Mouse (Mus musculus): ENCODE measurements at regions not wholly inside any gene's neighbourhood (a gene's known extent, or its start where the extent isn't known, plus 50 kb on each side); places are given as distances from the start of the nearest gene placed in this dataset.

DNA sequence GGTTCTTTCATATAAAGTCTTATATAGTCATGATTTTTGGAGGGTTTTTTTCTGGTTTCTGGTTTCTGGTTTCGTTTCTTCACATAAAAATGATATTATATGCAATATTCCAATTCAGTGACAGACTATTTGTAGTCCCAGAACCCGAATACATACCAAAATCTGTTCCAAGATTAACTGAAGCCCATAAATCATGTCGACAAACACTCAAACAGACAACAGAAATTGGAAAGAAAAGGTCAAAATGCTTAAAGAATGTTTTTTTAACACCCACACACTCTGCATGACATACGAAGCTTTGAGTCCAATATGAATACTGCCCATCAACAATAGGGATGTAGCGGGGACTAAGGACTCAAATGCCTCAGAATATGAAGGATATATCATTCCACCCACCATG lies 148.0 kb downstream of the Postn start:
- no peak for TF ChIP-seq EP300 (IDR thresholded peaks at IDR 0.05; ENCODE audit: low read depth)
- TF ChIP-seq CTCF (IDR thresholded peaks at IDR 0.05; ENCODE audit: low read depth): no peak
- no peak overlapping the region for H3K9ac ChIP-seq (replicated peaks)
- H3K4me1 ChIP-seq (replicated peaks; ENCODE audit: control insufficient read depth in 2 of 2, insufficient read depth in 2 of 2, low read length in 1 of 2): no peaks in the 10 kb centered on the region
- 38% methylated on average over 5 of the region's 5 CpGs for WGBS (ENCODE audit: insufficient replicate concordance)
- no peaks in the 10 kb centered on the region for H3K27me3 ChIP-seq (ENCODE audit: control insufficient read depth, insufficient read depth, low read length)
- no peaks in the 10 kb centered on the region for H3K9me3 ChIP-seq (ENCODE audit: control insufficient read depth, low read length)
- H3K4me3 ChIP-seq (ENCODE audit: insufficient read depth in 1 of 2, low read depth in 2 of 2, low read length in 2 of 2): no peak overlapping the region
- DNase-seq (ENCODE audit: low read depth in 3 of 3, low spot score in 3 of 3) (no peak), ATAC-seq (ENCODE audit: insufficient read depth) (no peak)
- H3K4me2 ChIP-seq (ENCODE audit: low read depth): no peak overlapping the region
- H3K27ac ChIP-seq: no peak overlapping the region
- H3K36me3 ChIP-seq (replicated peaks; ENCODE audit: control insufficient read depth, insufficient read depth, low read depth): no peaks in the 10 kb centered on the region

DNA sequence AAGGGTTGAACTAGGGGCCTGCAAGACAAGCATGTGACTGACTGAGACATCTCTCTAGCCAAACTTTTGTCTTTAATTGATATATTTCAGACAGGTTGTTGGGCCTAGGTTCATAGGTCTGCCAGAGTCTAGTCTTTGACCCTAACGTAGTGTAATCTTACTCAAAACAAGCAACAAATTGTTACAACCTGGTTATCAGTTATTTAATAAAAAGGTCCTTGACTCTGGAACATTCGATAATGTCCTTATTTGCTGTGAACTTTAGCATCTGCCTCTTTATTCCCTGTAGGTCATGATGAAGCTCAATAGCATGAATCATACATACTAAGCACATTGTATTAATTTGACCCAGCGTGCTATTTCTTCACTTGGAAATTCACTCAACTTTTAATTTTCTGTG lies 156.3 kb downstream of the Postn start:
- no peak for ATAC-seq (ENCODE audit: insufficient read depth)
- Histone ChIP-seq H3K4me2 (ENCODE audit: low read depth) (no peak overlapping the region), H3K9me3 (ENCODE audit: control insufficient read depth, low read length) (no peaks in the 10 kb centered on the region), H3K36me3 (replicated peaks; ENCODE audit: control insufficient read depth, insufficient read depth, low read depth) (no peaks in the 10 kb centered on the region), H3K4me3 (ENCODE audit: insufficient read depth in 1 of 2, low read depth in 2 of 2, low read length in 2 of 2) (no peak overlapping the region), H3K27me3 (ENCODE audit: control insufficient read depth, insufficient read depth, low read length) (no peaks in the 10 kb centered on the region), H3K27ac (no peak overlapping the region), H3K4me1 (replicated peaks; ENCODE audit: control insufficient read depth in 2 of 2, insufficient read depth in 2 of 2, low read length in 1 of 2) (no peaks in the 10 kb centered on the region), H3K9ac (replicated peaks) (no peak overlapping the region)
- no peak for TF ChIP-seq CTCF (IDR thresholded peaks at IDR 0.05; ENCODE audit: low read depth)
- TF ChIP-seq EP300 (IDR thresholded peaks at IDR 0.05; ENCODE audit: low read depth): no peak
- WGBS (ENCODE audit: insufficient replicate concordance): 57% methylated on average over 3 of the region's 3 CpGs
- no peak for DNase-seq (ENCODE audit: low read depth in 3 of 3, low spot score in 3 of 3)

DNA sequence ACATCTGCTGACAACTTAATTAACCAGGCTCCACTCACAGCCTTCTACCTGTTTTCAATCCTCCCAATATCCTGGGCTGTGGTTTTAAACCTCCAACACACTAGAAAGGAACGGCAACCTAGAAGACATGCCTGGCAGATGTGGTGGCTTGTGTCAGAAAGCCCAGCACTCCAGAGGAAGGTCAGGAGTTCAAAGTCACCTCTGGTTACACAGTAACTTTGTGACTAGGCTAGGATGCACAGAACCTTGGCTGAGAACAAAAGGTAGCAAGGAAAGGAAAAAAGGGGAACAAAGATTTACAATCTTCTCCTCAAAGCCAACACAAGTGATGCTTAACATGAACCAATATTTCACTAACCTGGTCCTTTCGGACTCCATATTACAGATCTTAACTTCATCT lies 161.8 kb downstream of the Postn start:
- Histone ChIP-seq H3K27ac (no peak overlapping the region), H3K9me3 (ENCODE audit: control insufficient read depth, low read length) (no peaks in the 10 kb centered on the region), H3K9ac (replicated peaks) (no peak overlapping the region), H3K4me2 (ENCODE audit: low read depth) (no peak overlapping the region), H3K4me1 (replicated peaks; ENCODE audit: control insufficient read depth in 2 of 2, insufficient read depth in 2 of 2, low read length in 1 of 2) (no peaks in the 10 kb centered on the region), H3K27me3 (ENCODE audit: control insufficient read depth, insufficient read depth, low read length) (no peaks in the 10 kb centered on the region), H3K36me3 (replicated peaks; ENCODE audit: control insufficient read depth, insufficient read depth, low read depth) (no peaks in the 10 kb centered on the region), H3K4me3 (ENCODE audit: insufficient read depth in 1 of 2, low read depth in 2 of 2, low read length in 2 of 2) (no peak overlapping the region)
- ATAC-seq (ENCODE audit: insufficient read depth): no peak
- 57% methylated on average over 2 of the region's 2 CpGs for WGBS (ENCODE audit: insufficient replicate concordance)
- no peak for TF ChIP-seq EP300 (IDR thresholded peaks at IDR 0.05; ENCODE audit: low read depth)
- no peak for TF ChIP-seq CTCF (IDR thresholded peaks at IDR 0.05; ENCODE audit: low read depth)
- no peak for DNase-seq (ENCODE audit: low read depth in 3 of 3, low spot score in 3 of 3)

DNA sequence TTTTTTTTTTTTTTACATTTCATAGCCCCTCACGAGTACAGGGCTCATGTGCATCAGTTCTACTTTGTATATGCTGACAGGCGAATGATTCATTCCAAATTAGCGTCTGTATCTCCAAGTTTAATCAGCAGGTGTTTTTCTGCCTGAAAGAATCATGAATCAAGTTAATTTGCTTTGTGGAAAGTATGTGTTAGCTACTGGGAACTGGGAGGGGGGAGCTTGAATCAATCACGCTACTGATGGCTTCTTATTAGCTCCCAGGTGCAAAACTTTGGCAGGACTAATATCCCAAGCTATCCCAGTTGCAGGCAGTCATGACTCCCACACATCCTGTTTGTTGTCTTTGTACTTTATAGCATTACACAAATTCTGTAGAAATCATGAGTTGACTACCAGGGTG lies 165.7 kb downstream of the Postn start:
- Histone ChIP-seq H3K4me3 (ENCODE audit: insufficient read depth in 1 of 2, low read depth in 2 of 2, low read length in 2 of 2) (no peak overlapping the region), H3K9me3 (ENCODE audit: control insufficient read depth, low read length) (no peaks in the 10 kb centered on the region), H3K27ac (no peak overlapping the region), H3K27me3 (ENCODE audit: control insufficient read depth, insufficient read depth, low read length) (no peaks in the 10 kb centered on the region), H3K4me1 (replicated peaks; ENCODE audit: control insufficient read depth in 2 of 2, insufficient read depth in 2 of 2, low read length in 1 of 2) (no peaks in the 10 kb centered on the region), H3K36me3 (replicated peaks; ENCODE audit: control insufficient read depth, insufficient read depth, low read depth) (no peaks in the 10 kb centered on the region), H3K9ac (replicated peaks) (no peak overlapping the region), H3K4me2 (ENCODE audit: low read depth) (no peak overlapping the region)
- DNase-seq (ENCODE audit: low read depth in 3 of 3, low spot score in 3 of 3) (no peak), ATAC-seq (ENCODE audit: insufficient read depth) (no peak)
- TF ChIP-seq EP300 (IDR thresholded peaks at IDR 0.05; ENCODE audit: low read depth) (no peak), CTCF (IDR thresholded peaks at IDR 0.05; ENCODE audit: low read depth) (no peak)
- 64% methylated on average over 4 of the region's 4 CpGs for WGBS (ENCODE audit: insufficient replicate concordance)

DNA sequence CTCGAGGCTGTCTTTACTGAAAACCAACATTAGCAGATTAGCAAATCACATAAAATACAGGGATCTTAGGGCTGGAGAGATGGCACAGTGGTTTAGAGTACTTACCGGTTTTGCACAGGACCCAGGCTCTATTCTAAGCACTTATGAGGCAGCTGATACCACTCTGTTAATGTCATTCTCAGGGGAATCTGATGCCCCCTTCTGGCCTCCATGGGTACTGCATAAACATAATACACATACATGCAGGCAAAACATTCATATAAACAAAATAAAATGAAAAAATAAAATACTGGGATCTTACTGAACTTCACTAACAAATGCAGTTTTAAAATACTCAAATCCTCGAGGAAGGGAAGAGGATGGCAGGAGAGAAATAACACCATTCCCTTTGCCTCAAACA lies 164.3 kb upstream of the Supt20 start:
- H3K4me1 ChIP-seq (replicated peaks; ENCODE audit: control insufficient read depth in 2 of 2, insufficient read depth in 2 of 2, low read length in 1 of 2): no peaks in the 10 kb centered on the region
- WGBS (ENCODE audit: insufficient replicate concordance): 55% methylated on average over 3 of the region's 3 CpGs
- H3K36me3 ChIP-seq (replicated peaks; ENCODE audit: control insufficient read depth, insufficient read depth, low read depth): no peaks in the 10 kb centered on the region
- no peak for TF ChIP-seq EP300 (IDR thresholded peaks at IDR 0.05; ENCODE audit: low read depth)
- peak; percentile 27; the same call in 1 of the 2 replicates for TF ChIP-seq CTCF (IDR thresholded peaks at IDR 0.05; ENCODE audit: low read depth)
- H3K27ac ChIP-seq: no peak overlapping the region
- H3K27me3 ChIP-seq (ENCODE audit: control insufficient read depth, insufficient read depth, low read length): no peaks in the 10 kb centered on the region
- no peak overlapping the region for H3K4me3 ChIP-seq (ENCODE audit: insufficient read depth in 1 of 2, low read depth in 2 of 2, low read length in 2 of 2)
- no peak overlapping the region for H3K9ac ChIP-seq (replicated peaks)
- no peak overlapping the region for H3K4me2 ChIP-seq (ENCODE audit: low read depth)
- ATAC-seq (ENCODE audit: insufficient read depth) (no peak), DNase-seq (ENCODE audit: low read depth in 3 of 3, low spot score in 3 of 3) (no peak)
- no peaks in the 10 kb centered on the region for H3K9me3 ChIP-seq (ENCODE audit: control insufficient read depth, low read length)

All from liver, embryonic 14.5 days (tissue).